Mouse (Mus musculus): ENCODE measurements around the gene Mdk. TPM values are rescaled to one million over a fixed set of nuclear protein-coding genes. Genes with fewer than 3 reads are reported as not detected.

Mdk gene
- polyA plus RNA-seq, 1 experiment = 5.9 TPM

DNA sequence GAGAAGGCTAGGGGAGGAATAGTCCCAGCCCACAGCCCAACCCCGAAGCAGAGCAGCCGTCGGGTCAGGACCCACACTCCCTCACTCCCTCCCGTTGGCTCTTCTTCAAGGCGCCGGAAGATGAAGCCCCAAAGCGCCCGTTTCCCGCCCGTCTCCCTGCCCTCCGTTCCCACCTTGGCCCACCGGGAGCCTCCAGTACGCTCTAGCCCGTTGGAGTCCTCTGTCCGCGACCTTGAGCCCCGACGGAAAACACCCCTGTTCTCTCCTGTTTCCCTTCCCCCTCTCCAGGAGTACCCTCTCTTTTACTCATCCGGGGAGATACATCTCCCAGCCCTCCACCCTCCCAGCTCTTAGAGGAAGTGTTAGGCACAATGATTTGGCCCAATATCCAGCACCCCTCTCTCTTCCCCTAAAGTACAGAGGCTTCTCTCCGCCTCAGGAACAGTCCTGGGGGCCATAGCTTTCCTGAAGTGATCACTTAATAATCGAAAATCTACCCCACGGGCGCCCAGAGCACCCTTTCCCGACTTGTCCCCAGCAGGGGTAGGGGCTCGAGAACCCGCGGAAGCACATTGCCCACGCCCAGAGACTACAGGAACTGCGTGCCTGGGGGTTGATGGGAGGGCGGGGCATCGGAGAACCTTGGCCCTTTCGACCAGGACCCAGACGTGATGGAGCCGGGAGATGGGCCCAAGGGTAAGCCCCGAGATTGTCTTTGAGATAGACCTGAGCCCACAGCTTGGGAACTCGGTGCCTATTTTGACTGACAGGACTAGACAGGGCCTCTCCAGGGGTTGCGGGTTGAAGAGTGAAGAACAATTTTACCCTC lies 9.3 kb downstream of the Mdk start:
- Histone ChIP-seq H3K4me3 (ENCODE audit: low read depth, low read length) (peak overlapping the region; percentile 63), H3K36me3 (ENCODE audit: control insufficient read depth, insufficient read depth, low read length) (peaks cover 7% of the 10 kb centered on the region)

DNA sequence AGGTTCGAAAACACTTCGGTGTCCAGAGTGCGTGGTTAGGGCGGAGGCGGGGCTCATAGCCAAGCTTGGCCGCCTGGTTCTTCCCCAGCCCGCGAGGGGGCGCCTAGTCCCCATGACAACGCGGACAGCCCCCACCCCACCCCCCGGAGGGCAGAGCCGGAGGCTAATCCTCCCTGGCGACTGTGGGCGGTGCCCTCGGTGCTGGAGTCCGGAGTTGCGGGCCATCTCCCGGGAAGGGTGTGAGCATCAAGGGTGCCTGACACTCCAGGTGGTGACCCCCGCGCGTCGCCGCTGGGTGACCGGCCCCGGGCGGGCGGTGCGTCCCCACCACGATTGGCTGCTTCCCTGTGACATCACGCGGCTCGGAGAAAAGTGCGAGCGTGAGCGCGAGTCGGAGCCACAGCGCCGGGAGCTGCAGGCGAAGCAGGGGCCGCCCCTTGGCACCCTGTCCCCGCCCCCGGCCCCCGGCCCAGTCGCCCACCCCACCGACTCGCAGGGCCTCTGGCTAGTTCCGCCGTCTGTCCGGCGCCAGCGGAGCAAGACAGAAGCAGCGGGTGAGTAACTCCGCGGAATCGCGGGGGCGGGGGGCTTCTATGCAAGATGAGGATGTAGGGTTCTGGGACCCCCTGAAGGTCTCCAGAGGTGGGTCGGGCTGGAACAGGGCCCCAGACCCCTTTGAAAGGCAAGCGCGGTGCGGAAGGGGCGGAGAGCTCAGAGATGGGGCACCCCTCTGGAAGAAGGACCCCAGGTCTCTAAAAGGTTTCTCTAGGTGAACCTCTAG lies 10.1 kb downstream of the Mdk start:
- H3K36me3 ChIP-seq (ENCODE audit: control insufficient read depth, insufficient read depth, low read length) = peaks cover 14% of the 10 kb centered on the region
- 1% methylated on average over 64 of the region's 64 CpGs for WGBS
- H3K4me1 ChIP-seq (ENCODE audit: control insufficient read depth, insufficient read depth, insufficient read length, low read length) = peaks cover 22% of the 10 kb centered on the region
- peak overlapping the region; percentile 63 for H3K4me3 ChIP-seq (ENCODE audit: low read depth, low read length)
- TF ChIP-seq CTCF (IDR thresholded peaks at IDR 0.05; ENCODE audit: extremely low read depth, insufficient read length, insufficient replicate concordance, low read depth, low read length) (peak; percentile 33; the same call in 1 of the 2 replicates), POLR2A (IDR thresholded peaks at IDR 0.05; ENCODE audit: low read depth, low read length) (no peak)
- no peak overlapping the region for H3K27ac ChIP-seq (ENCODE audit: insufficient read depth, low read depth, low read length)
- peaks cover 25% of the 10 kb centered on the region for H3K27me3 ChIP-seq (ENCODE audit: control insufficient read depth, insufficient read depth, low read length)

More for the DNA sequence above, 9.3 kb downstream of the Mdk start:
- H3K27ac ChIP-seq (ENCODE audit: insufficient read depth, low read depth, low read length) = no peak overlapping the region
- H3K27me3 ChIP-seq (ENCODE audit: control insufficient read depth, insufficient read depth, low read length) = peaks cover 25% of the 10 kb centered on the region
- TF ChIP-seq CTCF (IDR thresholded peaks at IDR 0.05; ENCODE audit: extremely low read depth, insufficient read length, insufficient replicate concordance, low read depth, low read length) (no peak), POLR2A (IDR thresholded peaks at IDR 0.05; ENCODE audit: low read depth, low read length) (no peak; the same call in 1 of the 2 replicates)
- WGBS = 3% methylated on average over 37 of the region's 37 CpGs
- H3K4me1 ChIP-seq (ENCODE audit: control insufficient read depth, insufficient read depth, insufficient read length, low read length) = peaks cover 22% of the 10 kb centered on the region

DNA sequence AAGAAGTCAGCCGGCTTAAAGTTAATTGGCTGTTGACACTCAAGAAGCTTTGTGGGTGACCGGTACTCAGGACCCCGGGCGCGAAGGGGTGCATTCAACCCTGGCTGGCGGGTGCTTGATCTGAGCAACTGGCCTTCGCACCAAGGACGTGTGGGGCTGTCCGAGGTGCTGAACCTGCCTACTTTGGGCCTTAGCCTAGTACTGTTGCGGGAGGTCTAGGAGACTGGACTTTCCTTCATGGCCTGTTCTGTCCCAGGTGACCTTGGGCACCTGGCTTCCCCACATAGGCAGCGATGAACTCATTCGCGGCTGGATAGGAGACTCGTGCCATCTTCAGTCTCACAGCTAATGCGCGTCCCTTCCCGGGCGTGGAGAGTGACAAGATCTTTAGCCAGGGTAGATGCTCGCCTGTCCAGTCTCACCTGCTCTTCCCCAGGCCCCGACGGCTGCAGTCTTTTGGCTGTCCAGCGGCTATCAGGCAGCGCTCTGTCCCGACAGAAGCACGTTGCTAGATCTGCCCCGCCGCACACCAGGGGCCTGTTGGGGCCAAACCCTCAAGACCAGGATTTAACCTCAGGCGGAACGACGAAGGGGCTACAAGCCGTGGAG lies 10.8 kb downstream of the Mdk start:
- WGBS = 4% methylated on average over 31 of the region's 31 CpGs

DNA sequence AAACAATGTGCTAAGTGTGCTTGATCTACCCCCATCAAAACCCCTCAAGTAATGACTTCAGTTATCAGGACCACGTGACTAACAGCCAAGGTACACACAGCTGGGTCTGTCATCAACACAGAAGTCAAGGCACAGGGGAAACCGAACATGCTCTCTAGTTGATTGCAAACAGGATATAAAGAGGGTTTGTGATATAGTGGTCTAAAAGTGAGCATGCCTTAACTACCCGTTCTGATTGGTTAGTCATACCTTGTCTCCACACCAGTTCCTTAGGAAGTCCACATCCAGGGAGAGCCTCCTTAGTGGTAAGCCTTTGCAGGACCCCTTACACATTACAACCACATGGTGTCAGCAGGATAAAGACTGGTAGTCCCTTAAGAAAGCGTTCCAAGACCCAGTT lies 12.0 kb downstream of the Mdk start:
- 42% methylated on average over 4 of the region's 4 CpGs for WGBS
- peaks cover 25% of the 10 kb centered on the region for H3K36me3 ChIP-seq (ENCODE audit: control insufficient read depth, insufficient read depth, low read length)
- peaks cover 25% of the 10 kb centered on the region for H3K27me3 ChIP-seq (ENCODE audit: control insufficient read depth, insufficient read depth, low read length)
- H3K27ac ChIP-seq (ENCODE audit: insufficient read depth, low read depth, low read length) = no peak overlapping the region
- TF ChIP-seq POLR2A (IDR thresholded peaks at IDR 0.05; ENCODE audit: low read depth, low read length) (no peak), CTCF (IDR thresholded peaks at IDR 0.05; ENCODE audit: extremely low read depth, insufficient read length, insufficient replicate concordance, low read depth, low read length) (no peak)
- no peak overlapping the region for H3K4me3 ChIP-seq (ENCODE audit: low read depth, low read length)
- H3K4me1 ChIP-seq (ENCODE audit: control insufficient read depth, insufficient read depth, insufficient read length, low read length) = peaks cover 22% of the 10 kb centered on the region

More for the DNA sequence above, 10.8 kb downstream of the Mdk start:
- Histone ChIP-seq H3K4me1 (ENCODE audit: control insufficient read depth, insufficient read depth, insufficient read length, low read length) (peaks cover 22% of the 10 kb centered on the region), H3K4me3 (ENCODE audit: low read depth, low read length) (peak overlapping the region; percentile 63), H3K36me3 (ENCODE audit: control insufficient read depth, insufficient read depth, low read length) (peaks cover 16% of the 10 kb centered on the region), H3K27me3 (ENCODE audit: control insufficient read depth, insufficient read depth, low read length) (peaks cover 25% of the 10 kb centered on the region), H3K27ac (ENCODE audit: insufficient read depth, low read depth, low read length) (no peak overlapping the region)
- TF ChIP-seq CTCF (IDR thresholded peaks at IDR 0.05; ENCODE audit: extremely low read depth, insufficient read length, insufficient replicate concordance, low read depth, low read length) (no peak), POLR2A (IDR thresholded peaks at IDR 0.05; ENCODE audit: low read depth, low read length) (no peak; the same call in 1 of the 2 replicates)

DNA sequence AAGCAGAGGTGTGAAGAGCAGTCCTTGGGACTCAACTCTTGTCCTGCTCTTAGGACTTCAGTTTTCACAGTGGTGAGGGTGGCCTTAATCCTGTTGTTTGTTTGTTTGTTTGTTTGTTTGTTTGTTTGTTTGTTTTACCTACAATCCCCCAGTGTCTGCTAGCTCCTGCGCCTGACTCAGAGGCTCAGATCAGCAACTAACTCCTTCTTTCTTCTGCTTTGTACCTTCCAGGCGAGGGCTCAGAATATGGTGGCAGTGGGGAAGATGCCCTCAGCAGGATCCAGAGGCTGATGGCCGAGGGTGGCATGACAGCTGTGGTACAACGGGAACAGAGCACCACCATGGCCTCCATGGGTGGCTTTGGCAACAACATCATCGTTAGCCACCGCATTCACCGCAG lies 15.0 kb downstream of the Mdk start:
- Histone ChIP-seq H3K36me3 (ENCODE audit: control insufficient read depth, insufficient read depth, low read length) (peaks cover 51% of the 10 kb centered on the region), H3K27ac (ENCODE audit: insufficient read depth, low read depth, low read length) (no peak overlapping the region), H3K27me3 (ENCODE audit: control insufficient read depth, insufficient read depth, low read length) (peaks cover 7% of the 10 kb centered on the region), H3K4me3 (ENCODE audit: low read depth, low read length) (no peak overlapping the region), H3K4me1 (ENCODE audit: control insufficient read depth, insufficient read depth, insufficient read length, low read length) (peaks cover 8% of the 10 kb centered on the region)
- 92% methylated on average over 7 of the region's 7 CpGs for WGBS
- TF ChIP-seq CTCF (IDR thresholded peaks at IDR 0.05; ENCODE audit: extremely low read depth, insufficient read length, insufficient replicate concordance, low read depth, low read length) (no peak), POLR2A (IDR thresholded peaks at IDR 0.05; ENCODE audit: low read depth, low read length) (no peak)

DNA sequence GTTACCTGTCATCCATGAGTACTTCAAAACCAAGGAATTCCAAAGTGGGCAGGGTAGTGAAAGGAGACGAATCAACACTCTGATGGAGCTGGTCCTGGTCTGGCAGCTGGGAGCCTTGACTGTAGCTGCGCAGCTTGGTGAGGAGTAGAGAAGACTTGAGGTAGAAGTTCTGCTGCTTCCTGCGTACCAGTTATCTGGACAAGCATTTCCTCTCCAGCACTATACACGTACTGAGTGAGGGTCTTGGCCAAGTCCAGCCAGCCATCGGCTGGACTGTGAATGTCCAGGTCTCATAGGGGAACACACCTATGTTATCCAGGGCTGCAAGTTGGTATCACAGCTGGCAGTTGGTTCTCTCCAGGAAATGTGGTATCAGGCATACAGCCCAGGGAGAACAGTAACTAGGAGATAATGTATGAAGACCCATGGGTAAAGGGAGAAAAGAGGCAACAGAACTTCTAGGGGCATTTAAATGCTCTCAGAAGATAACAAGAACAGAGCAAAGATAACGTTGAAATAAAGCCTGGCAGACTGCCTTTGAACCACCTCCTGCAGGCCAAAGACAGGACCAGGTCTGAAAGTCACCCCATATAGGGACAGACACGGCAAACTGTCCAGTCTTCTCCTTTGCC lies 15.6 kb downstream of the Mdk start:
- Histone ChIP-seq H3K36me3 (ENCODE audit: control insufficient read depth, insufficient read depth, low read length) (peaks cover 58% of the 10 kb centered on the region), H3K4me3 (ENCODE audit: low read depth, low read length) (no peak overlapping the region), H3K4me1 (ENCODE audit: control insufficient read depth, insufficient read depth, insufficient read length, low read length) (peaks cover 3% of the 10 kb centered on the region), H3K27me3 (ENCODE audit: control insufficient read depth, insufficient read depth, low read length) (0 out of 2 replicates have a peak, but pooled peaks cover under 1% of the 10 kb centered on the region), H3K27ac (ENCODE audit: insufficient read depth, low read depth, low read length) (no peak overlapping the region)
- TF ChIP-seq POLR2A (IDR thresholded peaks at IDR 0.05; ENCODE audit: low read depth, low read length) = no peak
- TF ChIP-seq CTCF (IDR thresholded peaks at IDR 0.05; ENCODE audit: extremely low read depth, insufficient read length, insufficient replicate concordance, low read depth, low read length) = no peak
- WGBS = 81% methylated on average over 7 of the region's 7 CpGs

All from small intestine, adult 2 months (tissue).